Mouse (Mus musculus): ENCODE measurements around the gene Dcdc2a.

The Dcdc2a gene

GRCm38 (mm10) chr13:25055873-25056667 is at the start of gene Dcdc2a:
Gene Dcdc2a (plus strand): TSS chr13:25056004.
- DNase-seq (ENCODE audit: low spot score in 2 of 2) = peak in 1 of 2 experiments; percentile 9

GRCm38 (mm10) chr13:25007115-25007514 is 48.7 kb upstream of the Dcdc2a start:
- DNase-seq (ENCODE audit: low spot score in 2 of 2) = no peak

GRCm38 (mm10) chr13:25018316-25018715 is 37.5 kb upstream of the Dcdc2a start:
- DNase-seq (ENCODE audit: low spot score in 2 of 2) = no peak

GRCm38 (mm10) chr13:25019793-25020539 is 35.8 kb upstream of the Dcdc2a start, which contains the start of gene Mrs2:
Gene Mrs2 (minus strand): TSS chr13:25020379.
- DNase-seq (ENCODE audit: low spot score in 2 of 2) = peak; percentile 77 to 86

- no peak for DNase-seq (ENCODE audit: low spot score in 2 of 2)
Measured at GRCm38 (mm10) chr13:25020540-25020892, 35.3 kb upstream of the Dcdc2a start.

GRCm38 (mm10) chr13:25022386-25022785 is 33.4 kb upstream of the Dcdc2a start:
- DNase-seq (ENCODE audit: low spot score in 2 of 2) = no peak

GRCm38 (mm10) chr13:25023129-25023528 is 32.7 kb upstream of the Dcdc2a start:
- no peak for DNase-seq (ENCODE audit: low spot score in 2 of 2)

GRCm38 (mm10) chr13:25024655-25025054 is 31.1 kb upstream of the Dcdc2a start:
- no peak for DNase-seq (ENCODE audit: low spot score in 2 of 2)

- DNase-seq (ENCODE audit: low spot score in 2 of 2) = no peak
Measured at GRCm38 (mm10) chr13:25026409-25027113, 29.2 kb upstream of the Dcdc2a start.

GRCm38 (mm10) chr13:25027114-25027425 is 28.7 kb upstream of the Dcdc2a start:
- DNase-seq (ENCODE audit: low spot score in 2 of 2) = no peak

- no peak for DNase-seq (ENCODE audit: low spot score in 2 of 2)
Measured at GRCm38 (mm10) chr13:25039488-25039887, 16.3 kb upstream of the Dcdc2a start.

GRCm38 (mm10) chr13:25052671-25053070 is 3.1 kb upstream of the Dcdc2a start:
- no peak for DNase-seq (ENCODE audit: low spot score in 2 of 2)

- DNase-seq (ENCODE audit: low spot score in 2 of 2) = peak; percentile 58 to 71
Measured at GRCm38 (mm10) chr13:25055111-25055554, 671 bp upstream of the Dcdc2a start.

GRCm38 (mm10) chr13:25066659-25067058 is 10.9 kb downstream of the Dcdc2a start:
- DNase-seq (ENCODE audit: low spot score in 2 of 2) = no peak

GRCm38 (mm10) chr13:25067183-25067582 is 11.4 kb downstream of the Dcdc2a start:
- DNase-seq (ENCODE audit: low spot score in 2 of 2) = no peak

GRCm38 (mm10) chr13:25069765-25070164 is 14.0 kb downstream of the Dcdc2a start:
- DNase-seq (ENCODE audit: low spot score in 2 of 2) = no peak

GRCm38 (mm10) chr13:25070791-25071190 is 15.0 kb downstream of the Dcdc2a start:
- DNase-seq (ENCODE audit: low spot score in 2 of 2) = no peak

- DNase-seq (ENCODE audit: low spot score in 2 of 2) = no peak
Measured at GRCm38 (mm10) chr13:25077262-25077661, 21.5 kb downstream of the Dcdc2a start.

GRCm38 (mm10) chr13:25083144-25083572 is 27.4 kb downstream of the Dcdc2a start:
- no peak for DNase-seq (ENCODE audit: low spot score in 2 of 2)

GRCm38 (mm10) chr13:25085147-25085546 is 29.3 kb downstream of the Dcdc2a start:
- no peak for DNase-seq (ENCODE audit: low spot score in 2 of 2)

- DNase-seq (ENCODE audit: low spot score in 2 of 2) = no peak
Measured at GRCm38 (mm10) chr13:25091347-25091746, 35.5 kb downstream of the Dcdc2a start.

- DNase-seq (ENCODE audit: low spot score in 2 of 2) = no peak
Measured at GRCm38 (mm10) chr13:25093776-25094175, 38.0 kb downstream of the Dcdc2a start.
